Mouse (Mus musculus) C2C12 (cell line): ENCODE measurements at regions not wholly inside any gene's neighbourhood (a gene's known extent, or its start where the extent isn't known, plus 50 kb on each side); places are given as distances from the start of the nearest gene placed in this dataset.

Source experiments
- H3K27me3 ChIP-seq: one replicate; pipeline ENCODE4 v1.6.1; 2011; ENCODE audit not compliant: control insufficient read depth, insufficient read depth, insufficient read length
- H3K36me3 ChIP-seq: one replicate; pipeline ENCODE4 v1.6.1; 2011; ENCODE audit not compliant: control insufficient read depth, insufficient read depth
- H3K4me3 ChIP-seq: one replicate; pipeline ENCODE4 v1.5.1; 2011; ENCODE audit warnings: mild to moderate bottlenecking, control low read depth; ENCODE audit not compliant: poor library complexity, insufficient read depth, severe bottlenecking
- H3K79me2 ChIP-seq: one replicate; pipeline ENCODE4 v1.6.1; 2011; ENCODE audit not compliant: control insufficient read depth, insufficient read depth
- H3K79me3 ChIP-seq: one replicate; pipeline ENCODE4 v1.6.1; 2011; ENCODE audit warnings: low read depth, control low read depth
- H3ac ChIP-seq: one replicate; pipeline ENCODE3; 2011; ENCODE audit warnings: low read depth; ENCODE audit not compliant: control insufficient read depth, insufficient read length
- CEBPB ChIP-seq: IDR thresholded peaks from one replicate; pipeline ENCODE4 v1.6.1; 2011; ENCODE audit warnings: low read depth, mild to moderate bottlenecking, control low read depth, moderate library complexity
- CTCF ChIP-seq: IDR thresholded peaks from one replicate; pipeline ENCODE4 v1.5.1; 2011; ENCODE audit not compliant: control insufficient read depth, insufficient read depth, insufficient read length
- FOSL1 ChIP-seq: IDR thresholded peaks from one replicate; pipeline ENCODE4 v1.8.0; 2011; ENCODE audit warnings: mild to moderate bottlenecking, low read length; ENCODE audit not compliant: poor library complexity, insufficient read depth, severe bottlenecking
- MAX ChIP-seq: IDR thresholded peaks from one replicate; pipeline ENCODE4 v1.6.1; 2011; ENCODE audit warnings: mild to moderate bottlenecking, control low read depth
- MYOD1 ChIP-seq: IDR thresholded peaks from one replicate; pipeline ENCODE4 v1.6.1; 2011; ENCODE audit warnings: low read depth; ENCODE audit not compliant: control insufficient read depth, insufficient read length
- MYOG ChIP-seq: IDR thresholded peaks from one replicate; pipeline ENCODE4 v1.6.1; 2011; ENCODE audit not compliant: control insufficient read depth, insufficient read length; ENCODE audit errors: extremely low read depth
- USF1 ChIP-seq: IDR thresholded peaks from one replicate; pipeline ENCODE4 v1.6.1; 2011; ENCODE audit warnings: low read depth, mild to moderate bottlenecking, control low read depth, moderate library complexity

GRCm38 (mm10) chr12:110066361-110066885 lies 212.4 kb upstream of the Dio3 start:
- TF ChIP-seq CTCF (no peak), MYOD1 (no peak)
- H3K36me3 ChIP-seq: no peaks in the 10 kb centered on the region

GRCm38 (mm10) chr12:110070506-110070905 lies 208.4 kb upstream of the Dio3 start:
- Histone ChIP-seq H3K27me3 (no peaks in the 10 kb centered on the region), H3K36me3 (no peaks in the 10 kb centered on the region), H3ac (no peak overlapping the region), H3K4me3 (no peak overlapping the region), H3K79me2 (no peaks in the 10 kb centered on the region), H3K79me3 (no peaks in the 10 kb centered on the region)
- TF ChIP-seq MYOD1: peak; percentile 61
- TF ChIP-seq CEBPB: peak; percentile 52
- no peak for TF ChIP-seq MAX

More at GRCm38 (mm10) chr12:110066361-110066885, 212.4 kb upstream of the Dio3 start:
- Histone ChIP-seq H3K27me3 (no peaks in the 10 kb centered on the region), H3ac (no peak overlapping the region), H3K79me3 (no peaks in the 10 kb centered on the region), H3K4me3 (no peak overlapping the region), H3K79me2 (no peaks in the 10 kb centered on the region)

- H3K79me3 ChIP-seq: no peaks in the 10 kb centered on the region
- no peaks in the 10 kb centered on the region for H3K79me2 ChIP-seq
- no peaks in the 10 kb centered on the region for H3K36me3 ChIP-seq
- no peak overlapping the region for H3K4me3 ChIP-seq
- TF ChIP-seq MAX (no peak), MYOG (no peak), FOSL1 (no peak), CEBPB (no peak), MYOD1 (no peak), USF1 (no peak), CTCF (no peak)
- H3ac ChIP-seq: no peak overlapping the region
- H3K27me3 ChIP-seq: no peaks in the 10 kb centered on the region
Observed at GRCm38 (mm10) chr12:110071823-110072222, 207.0 kb upstream of the Dio3 start.

- Histone ChIP-seq H3ac (no peak overlapping the region), H3K27me3 (no peaks in the 10 kb centered on the region), H3K36me3 (no peaks in the 10 kb centered on the region), H3K79me2 (no peaks in the 10 kb centered on the region), H3K4me3 (no peak overlapping the region), H3K79me3 (no peaks in the 10 kb centered on the region)
- no peak for TF ChIP-seq FOSL1
- TF ChIP-seq MYOD1: no peak
- no peak for TF ChIP-seq CEBPB
- TF ChIP-seq MYOG: no peak
Observed at GRCm38 (mm10) chr12:110074921-110075320, 203.9 kb upstream of the Dio3 start.

GRCm38 (mm10) chr12:110077211-110077884 lies 201.5 kb upstream of the Dio3 start:
- H3K79me2 ChIP-seq: no peaks in the 10 kb centered on the region
- TF ChIP-seq USF1 (no peak), CEBPB (no peak), MAX (no peak), FOSL1 (no peak), MYOG (no peak), MYOD1 (no peak), CTCF (no peak)

GRCm38 (mm10) chr12:110078081-110078505 lies 200.8 kb upstream of the Dio3 start:
- Histone ChIP-seq H3K79me2 (no peaks in the 10 kb centered on the region), H3K79me3 (no peaks in the 10 kb centered on the region), H3ac (no peak overlapping the region), H3K27me3 (no peaks in the 10 kb centered on the region), H3K36me3 (no peaks in the 10 kb centered on the region), H3K4me3 (no peak overlapping the region)
- TF ChIP-seq CTCF (no peak), MYOG (no peak), USF1 (no peak), FOSL1 (no peak), CEBPB (no peak), MYOD1 (no peak), MAX (no peak)

More at GRCm38 (mm10) chr12:110077211-110077884, 201.5 kb upstream of the Dio3 start:
- H3ac ChIP-seq: no peak overlapping the region
- no peaks in the 10 kb centered on the region for H3K27me3 ChIP-seq
- H3K4me3 ChIP-seq: no peak overlapping the region
- no peaks in the 10 kb centered on the region for H3K36me3 ChIP-seq
- no peaks in the 10 kb centered on the region for H3K79me3 ChIP-seq
